10 mouse cellular contexts compared by ENCODE assay signal in genomic region chr19:10276483-10277144, GRCm38 (mm10). TPM values are rescaled to one million over a fixed set of nuclear protein-coding genes. Genes with fewer than 3 reads are reported as not detected.
DNase-seq lines count a peak whose midpoint lies in the region; ATAC-seq lines count a peak whose summit lies in the region.
"Had no signal": no experiment of that assay in that cellular context is flagged by ENCODE, and none has a peak within 500 bp of the region (broad histone marks: within the 10 kb centered on the region; RNA-seq: fewer than 3 reads in every experiment).

No protein-coding gene starts in this region.

- DNase-seq in hindbrain, embryonic 10.5 days (ENCODE audit: low spot score) = no peak
- DNase-seq in thymus, postnatal 14 days = no peak
- no peak for DNase-seq in thymus, postnatal 10 days (ENCODE audit: low spot score in 2 of 2)
- DNase-seq: thymus, adult 18-20 months had no signal

- H3K27ac ChIP-seq in hindbrain, embryonic 10.5 days = peak overlapping the region; percentile 40; the same call in 1 of the 2 replicates
- no peak overlapping the region; the same call in 1 of the 2 replicates for H3K27ac ChIP-seq in hindbrain, embryonic 13.5 days
- no peak overlapping the region for H3K27ac ChIP-seq in neural tube, embryonic 12.5 days
- H3K27ac ChIP-seq in neural tube, embryonic 15.5 days (replicated peaks) = no peak overlapping the region
- 0 out of 2 replicates have a peak overlapping the region, but pooled peaks have one; percentile 21 for H3K27ac ChIP-seq in forebrain, embryonic 16.5 days (ENCODE audit: low read length)
- peak overlapping the region; percentile 96; the same call in 1 of the 2 replicates for H3K27ac ChIP-seq in stomach, embryonic 14.5 days (ENCODE audit: low read length)
- H3K27ac ChIP-seq: heart, embryonic 15.5 days had no signal

- no peak for ATAC-seq in hindbrain, embryonic 13.5 days (ENCODE audit: low FRiP score)
- no peak for ATAC-seq in neural tube, embryonic 12.5 days (ENCODE audit: low FRiP score, low read depth)
- ATAC-seq in neural tube, embryonic 15.5 days (ENCODE audit: low FRiP score) = no peak
- no peak for ATAC-seq in forebrain, embryonic 16.5 days
- ATAC-seq in stomach, embryonic 14.5 days (ENCODE audit: insufficient number of reproducible peaks, insufficient read depth, low FRiP score, low read depth) = no peak

- peaks cover 66% of the 10 kb centered on the region for H3K4me1 ChIP-seq in hindbrain, embryonic 10.5 days (replicated peaks)
- H3K4me1 ChIP-seq in hindbrain, embryonic 13.5 days (replicated peaks) = peaks cover 53% of the 10 kb centered on the region
- H3K4me1 ChIP-seq in neural tube, embryonic 12.5 days = peaks cover 59% of the 10 kb centered on the region
- peaks cover 64% of the 10 kb centered on the region for H3K4me1 ChIP-seq in neural tube, embryonic 15.5 days
- peaks cover 38% of the 10 kb centered on the region for H3K4me1 ChIP-seq in forebrain, embryonic 16.5 days (replicated peaks; ENCODE audit: control insufficient read depth, insufficient read depth, low read length)
- H3K4me1 ChIP-seq in stomach, embryonic 14.5 days (ENCODE audit: control insufficient read depth, insufficient read depth, low read length) = peaks cover 46% of the 10 kb centered on the region

- 58% methylated on average over 12 of the region's 12 CpGs for WGBS in hindbrain, embryonic 10.5 days
- WGBS in hindbrain, embryonic 13.5 days = 60% methylated on average over 12 of the region's 12 CpGs
- WGBS in neural tube, embryonic 12.5 days = 57% methylated on average over 12 of the region's 12 CpGs
- WGBS in neural tube, embryonic 15.5 days = 62% methylated on average over 12 of the region's 12 CpGs
- WGBS in forebrain, embryonic 16.5 days = 57% methylated on average over 12 of the region's 12 CpGs
- 70% methylated on average over 12 of the region's 12 CpGs for WGBS in stomach, embryonic 14.5 days

- no peak overlapping the region for H3K4me3 ChIP-seq in hindbrain, embryonic 10.5 days
- H3K4me3 ChIP-seq in hindbrain, embryonic 13.5 days = no peak overlapping the region
- H3K4me3 ChIP-seq in neural tube, embryonic 12.5 days = no peak overlapping the region
- H3K4me3 ChIP-seq in neural tube, embryonic 15.5 days (replicated peaks) = no peak overlapping the region
- H3K4me3 ChIP-seq in forebrain, embryonic 16.5 days (replicated peaks; ENCODE audit: low read length) = no peak overlapping the region
- no peak overlapping the region for H3K4me3 ChIP-seq in stomach, embryonic 14.5 days (ENCODE audit: low read depth, low read length)
- H3K4me3 ChIP-seq: heart, embryonic 15.5 days had no signal

- no peak overlapping the region for H3K9ac ChIP-seq in hindbrain, embryonic 13.5 days
- H3K9ac ChIP-seq in neural tube, embryonic 12.5 days = no peak overlapping the region
- no peak overlapping the region for H3K9ac ChIP-seq in neural tube, embryonic 15.5 days (replicated peaks)
- no peak overlapping the region for H3K9ac ChIP-seq in forebrain, embryonic 16.5 days (replicated peaks; ENCODE audit: low read depth, low read length)
- no peak overlapping the region for H3K9ac ChIP-seq in stomach, embryonic 14.5 days (replicated peaks; ENCODE audit: low read depth, low read length)
- H3K9ac ChIP-seq: heart, embryonic 15.5 days had no signal

- no peak overlapping the region for H3K4me2 ChIP-seq in hindbrain, embryonic 13.5 days
- H3K4me2 ChIP-seq in neural tube, embryonic 12.5 days (replicated peaks) = peak overlapping the region; percentile 37; the same call in 1 of the 2 replicates
- no peak overlapping the region for H3K4me2 ChIP-seq in neural tube, embryonic 15.5 days
- no peak overlapping the region; the same call in 1 of the 2 replicates for H3K4me2 ChIP-seq in forebrain, embryonic 16.5 days (ENCODE audit: low read length)
- H3K4me2 ChIP-seq in stomach, embryonic 14.5 days (replicated peaks; ENCODE audit: low read depth, low read length) = no peak overlapping the region

- peaks cover 87% of the 10 kb centered on the region for H3K27me3 ChIP-seq in hindbrain, embryonic 10.5 days (ENCODE audit: insufficient read depth, poor library complexity, severe bottlenecking)
- H3K27me3 ChIP-seq in hindbrain, embryonic 13.5 days = peaks cover 91% of the 10 kb centered on the region
- H3K27me3 ChIP-seq in neural tube, embryonic 12.5 days (replicated peaks) = peaks cover 68% of the 10 kb centered on the region
- H3K27me3 ChIP-seq in neural tube, embryonic 15.5 days (replicated peaks) = peaks cover 60% of the 10 kb centered on the region
- H3K27me3 ChIP-seq in forebrain, embryonic 16.5 days (replicated peaks; ENCODE audit: control insufficient read depth, insufficient read depth, low read length) = no peaks in the 10 kb centered on the region
- H3K27me3 ChIP-seq in stomach, embryonic 14.5 days (ENCODE audit: control insufficient read depth, insufficient read depth, low read length) = no peaks in the 10 kb centered on the region

- H3K9me3 ChIP-seq in hindbrain, embryonic 10.5 days = no peaks in the 10 kb centered on the region
- no peaks in the 10 kb centered on the region for H3K9me3 ChIP-seq in hindbrain, embryonic 13.5 days
- H3K9me3 ChIP-seq in neural tube, embryonic 12.5 days = no peaks in the 10 kb centered on the region
- H3K9me3 ChIP-seq in neural tube, embryonic 15.5 days (replicated peaks) = no peaks in the 10 kb centered on the region
- H3K9me3 ChIP-seq in forebrain, embryonic 16.5 days (ENCODE audit: control insufficient read depth, low read length) = no peaks in the 10 kb centered on the region
- H3K9me3 ChIP-seq in stomach, embryonic 14.5 days (ENCODE audit: control insufficient read depth, low read depth, low read length) = no peaks in the 10 kb centered on the region
- H3K9me3 ChIP-seq: heart, embryonic 15.5 days had no signal

- no peaks in the 10 kb centered on the region for H3K36me3 ChIP-seq in hindbrain, embryonic 10.5 days
- no peaks in the 10 kb centered on the region for H3K36me3 ChIP-seq in hindbrain, embryonic 13.5 days
- H3K36me3 ChIP-seq in neural tube, embryonic 12.5 days = no peaks in the 10 kb centered on the region
- H3K36me3 ChIP-seq in neural tube, embryonic 15.5 days = no peaks in the 10 kb centered on the region
- no peaks in the 10 kb centered on the region for H3K36me3 ChIP-seq in forebrain, embryonic 16.5 days (ENCODE audit: control insufficient read depth, insufficient read depth)
- no peaks in the 10 kb centered on the region for H3K36me3 ChIP-seq in stomach, embryonic 14.5 days (ENCODE audit: control insufficient read depth, insufficient read depth, low read length)
- H3K36me3 ChIP-seq: heart, embryonic 15.5 days had no signal

RNA-seq across cellular contexts. Expression of gene Dagla, which starts 28.1 kb away (rescaled TPM):
- 2.1 and 3.4 TPM in 2 replicates for polyA plus RNA-seq in hindbrain, embryonic 10.5 days (2016; fragmentation: Nextera tagmentation; extraction: Ambion mirVana)
- polyA plus RNA-seq in hindbrain, embryonic 13.5 days (2015; fragmentation: Nextera tagmentation; extraction: Ambion mirVana) = 6.1 and 6.3 TPM in 2 replicates
- 4.9 and 5.0 TPM in 2 replicates for polyA plus RNA-seq in neural tube, embryonic 12.5 days (2016; fragmentation: Nextera tagmentation; extraction: Ambion mirVana)
- polyA plus RNA-seq in neural tube, embryonic 15.5 days (2015; fragmentation: Nextera tagmentation; extraction: Ambion mirVana) = 11.2 and 12.2 TPM in 2 replicates
- 8.1 and 8.4 TPM in 2 replicates for polyA plus RNA-seq in forebrain, embryonic 16.5 days (2015; fragmentation: Nextera tagmentation; extraction: Ambion mirVana)
- polyA plus RNA-seq in stomach, embryonic 14.5 days (2014; fragmentation: Nextera tagmentation; extraction: Ambion mirVana) = 2.9 and 3.5 TPM in 2 replicates

RNA-seq across cellular contexts. Expression of gene Myrf, which starts 36.1 kb away (rescaled TPM):
- 2.1 and 2.7 TPM in 2 replicates for polyA plus RNA-seq in hindbrain, embryonic 10.5 days (2016; fragmentation: Nextera tagmentation; extraction: Ambion mirVana)
- polyA plus RNA-seq in hindbrain, embryonic 13.5 days (2015; fragmentation: Nextera tagmentation; extraction: Ambion mirVana) = 0.44 and 0.50 TPM in 2 replicates
- 1.0 and 1.4 TPM in 2 replicates for polyA plus RNA-seq in neural tube, embryonic 12.5 days (2016; fragmentation: Nextera tagmentation; extraction: Ambion mirVana)
- 0.79 and 1.7 TPM in 2 replicates for polyA plus RNA-seq in neural tube, embryonic 15.5 days (2015; fragmentation: Nextera tagmentation; extraction: Ambion mirVana)
- polyA plus RNA-seq in forebrain, embryonic 16.5 days (2015; fragmentation: Nextera tagmentation; extraction: Ambion mirVana) = 0.29 and 0.30 TPM in 2 replicates
- 27.6 and 28.4 TPM in 2 replicates for polyA plus RNA-seq in stomach, embryonic 14.5 days (2014; fragmentation: Nextera tagmentation; extraction: Ambion mirVana)

Comparison
In these comparisons a context has a peak if more than half of its experiments do, and no peak if none do; other contexts are left out.
1. H3K27ac ChIP-seq: peak in hindbrain, embryonic 10.5 days (single experiment), forebrain, embryonic 16.5 days (single experiment) and stomach, embryonic 14.5 days (single experiment); none in hindbrain, embryonic 13.5 days (single experiment), neural tube, embryonic 12.5 days (single experiment) and neural tube, embryonic 15.5 days (single experiment).